In the genomic region with DNA sequence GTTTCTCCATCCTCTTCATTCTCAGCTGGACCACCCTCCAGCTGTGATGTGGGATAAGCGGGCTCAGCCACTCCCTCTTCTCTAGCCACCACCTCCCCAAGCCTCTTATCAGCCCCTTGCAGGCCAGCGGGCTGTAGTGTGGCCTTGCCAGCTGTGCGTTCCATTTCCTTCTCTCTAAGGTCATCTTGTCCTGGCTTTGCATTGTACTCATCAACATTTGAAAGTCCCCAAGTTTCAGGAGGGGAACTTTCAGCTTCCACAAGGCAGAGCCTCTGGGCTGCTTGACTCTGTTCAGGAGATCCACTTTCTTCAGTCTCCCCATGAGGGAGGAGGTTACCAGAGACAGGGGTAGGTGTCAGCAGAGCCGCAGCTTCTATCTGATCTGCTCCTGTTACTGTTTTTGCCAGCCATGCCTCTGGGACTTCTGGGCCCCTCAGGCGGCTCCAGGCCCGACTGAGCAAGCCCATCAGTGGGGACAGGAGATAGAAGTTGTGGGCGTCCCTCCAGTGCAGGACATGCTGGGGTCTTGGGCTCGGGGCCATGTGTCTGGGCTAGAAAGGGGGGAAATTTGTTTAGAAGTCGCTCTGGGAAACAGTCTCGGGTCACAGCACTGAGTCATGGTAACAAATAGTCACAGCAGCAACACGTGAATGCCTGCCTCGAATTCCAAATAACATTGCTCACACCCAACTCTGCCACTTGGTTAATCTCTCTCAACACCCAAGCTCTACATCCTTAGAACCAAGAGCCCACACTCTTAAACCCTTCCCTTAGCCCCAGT, we compare ENCODE assay signal across 7 mouse cellular contexts. TPM values are rescaled to one million over a fixed set of nuclear protein-coding genes. Genes with fewer than 3 reads are reported as not detected.
DNase-seq lines count a peak whose midpoint lies in the region; ATAC-seq and TF ChIP-seq lines count a peak whose summit lies in the region.

No protein-coding gene starts in this region.

- ATAC-seq in embryonic facial prominence, embryonic 14.5 days (ENCODE audit: low read depth) = no peak

- peak overlapping the region; percentile 77 for H3K4me3 ChIP-seq in embryonic facial prominence, embryonic 14.5 days (ENCODE audit: low read depth, low read length)
- H3K4me3 ChIP-seq in myocyte = peak overlapping the region; percentile 100

- H3K27ac ChIP-seq in embryonic facial prominence, embryonic 14.5 days (replicated peaks; ENCODE audit: low read depth, low read length) = peak overlapping the region; percentile 94

- H3K4me1 ChIP-seq in embryonic facial prominence, embryonic 14.5 days (ENCODE audit: control insufficient read depth, insufficient read depth, low read length) = peaks cover 21% of the 10 kb centered on the region

- peak; percentile 49 for TF ChIP-seq POLR2A in myocyte (IDR thresholded peaks at IDR 0.05; ENCODE audit: insufficient read length, low read depth)

- no peaks in the 10 kb centered on the region for H3K27me3 ChIP-seq in embryonic facial prominence, embryonic 14.5 days (replicated peaks; ENCODE audit: control insufficient read depth, insufficient read depth, low read length)
- H3K27me3 ChIP-seq in myocyte (ENCODE audit: control insufficient read depth, insufficient read depth, insufficient read length) = no peaks in the 10 kb centered on the region

- peak; percentile 38 to 43 for DNase-seq in B cell, adult 2 months
- DNase-seq in MN1 (ENCODE audit: low spot score) = peak; percentile 59
- no peak for DNase-seq in embryonic facial prominence, embryonic 14.5 days (ENCODE audit: low spot score)
- peak; percentile 56 for DNase-seq in heart, postnatal 4 days
- DNase-seq in liver = peak; percentile 93
- no peak for DNase-seq in urinary bladder, postnatal 10 days (ENCODE audit: low spot score)

- 25% methylated on average over 9 of the region's 12 CpGs for WGBS in embryonic facial prominence, embryonic 14.5 days

- peak overlapping the region; percentile 69 for H3ac ChIP-seq in myocyte (ENCODE audit: control insufficient read depth, insufficient read length)

- peaks cover 10% of the 10 kb centered on the region; the same call in 1 of the 2 replicates for H3K36me3 ChIP-seq in embryonic facial prominence, embryonic 14.5 days (ENCODE audit: control insufficient read depth, insufficient read depth, low read length)
- H3K36me3 ChIP-seq in myocyte (ENCODE audit: control insufficient read depth, insufficient read depth) = peaks cover 30% of the 10 kb centered on the region

- no peaks in the 10 kb centered on the region for H3K9me3 ChIP-seq in embryonic facial prominence, embryonic 14.5 days (ENCODE audit: control insufficient read depth, low read length)

- peaks cover 28% of the 10 kb centered on the region for H3K79me2 ChIP-seq in myocyte (ENCODE audit: control insufficient read depth, insufficient read depth)

- H3K4me2 ChIP-seq in embryonic facial prominence, embryonic 14.5 days (ENCODE audit: low read depth, low read length) = peak overlapping the region; percentile 94
- peak overlapping the region; percentile 86 for H3K4me2 ChIP-seq in myocyte (ENCODE audit: low read depth)

- peak overlapping the region; percentile 89 for H3K9ac ChIP-seq in embryonic facial prominence, embryonic 14.5 days (ENCODE audit: low read depth, low read length)

TF ChIP-seq in myocyte, 11 proteins besides CTCF, POLR2A, EP300 and RAD21:
- TF ChIP-seq MYOD1 (IDR thresholded peaks at IDR 0.05; ENCODE audit: control insufficient read depth in 1 of 3, insufficient read length in 2 of 3, low read depth in 2 of 3) (peak in 1 of 3 experiments; percentile 8), CEBPB (IDR thresholded peaks at IDR 0.05; ENCODE audit: insufficient read depth, poor library complexity, severe bottlenecking) (no peak), POLR2AphosphoS2 (IDR thresholded peaks at IDR 0.05; ENCODE audit: insufficient read length, low read depth) (peak; percentile 65), MAX (IDR thresholded peaks at IDR 0.05; ENCODE audit: low read depth) (peak; percentile 54), MYOG (IDR thresholded peaks at IDR 0.05; ENCODE audit: control insufficient read depth in 1 of 3, insufficient read depth in 1 of 3, insufficient read length in 2 of 3, low read depth in 2 of 3) (peak in 1 of 3 experiments; percentile 41)
TF ChIP-seq in myocyte: peak in this region for 4.

RNA-seq across cellular contexts. Expression of gene Ppp1r15a, which starts 1.0 kb away (rescaled TPM):
- polyA plus RNA-seq in embryonic facial prominence, embryonic 14.5 days (2014; fragmentation: Nextera tagmentation; extraction: Ambion mirVana) = 20.7 and 21.9 TPM in 2 replicates
- total RNA-seq in heart, postnatal 4 days (2021) = 10 to 100 TPM; 40.7 to 42.1 TPM
- 306 TPM for polyA plus RNA-seq in myocyte (2012; fragmentation: generic; extraction: Trizol)

RNA-seq across cellular contexts. Expression of gene Plekha4, which starts 1.1 kb away (rescaled TPM):
- polyA plus RNA-seq in embryonic facial prominence, embryonic 14.5 days (2014; fragmentation: Nextera tagmentation; extraction: Ambion mirVana) = 6.8 and 7.3 TPM in 2 replicates
- total RNA-seq in heart, postnatal 4 days (2021) = 1 to 10 TPM; 3.6 to 4.0 TPM
- 2.6 TPM for polyA plus RNA-seq in myocyte (2012; fragmentation: generic; extraction: Trizol)

RNA-seq across cellular contexts. Expression of gene Nucb1, which starts 14.8 kb away (rescaled TPM):
- polyA plus RNA-seq in embryonic facial prominence, embryonic 14.5 days (2014; fragmentation: Nextera tagmentation; extraction: Ambion mirVana) = 209 and 236 TPM in 2 replicates
- 100 to 1,000 TPM; 121 to 131 TPM for total RNA-seq in heart, postnatal 4 days (2021)
- 135 TPM for polyA plus RNA-seq in myocyte (2012; fragmentation: generic; extraction: Trizol)

RNA-seq across cellular contexts. Expression of gene Hsd17b14, which starts 29.7 kb away (rescaled TPM):
- 0.77 and 1.0 TPM in 2 replicates for polyA plus RNA-seq in embryonic facial prominence, embryonic 14.5 days (2014; fragmentation: Nextera tagmentation; extraction: Ambion mirVana)
- under 1 TPM in 1 of 2 experiments, not detected in 1; 0.20 TPM for total RNA-seq in heart, postnatal 4 days (2021)
- polyA plus RNA-seq in myocyte (2012; fragmentation: generic; extraction: Trizol) = 1.9 TPM

RNA-seq across cellular contexts. Expression of gene Dhdh, which starts 36.4 kb away (rescaled TPM):
- 2.5 and 3.2 TPM in 2 replicates for polyA plus RNA-seq in embryonic facial prominence, embryonic 14.5 days (2014; fragmentation: Nextera tagmentation; extraction: Ambion mirVana)
- 1 to 10 TPM; 3.5 to 4.7 TPM for total RNA-seq in heart, postnatal 4 days (2021)
- 0.13 TPM for polyA plus RNA-seq in myocyte (2012; fragmentation: generic; extraction: Trizol)

Comparison
In these comparisons a context has a peak if more than half of its experiments do, and no peak if none do; other contexts are left out.
1. DNase-seq: peak in B cell, adult 2 months (2 of 2), MN1 (single experiment), heart, postnatal 4 days (single experiment) and liver (single experiment); none in embryonic facial prominence, embryonic 14.5 days (single experiment) and urinary bladder, postnatal 10 days (single experiment).
2. RNA of gene Ppp1r15a, which starts 1.0 kb away (polyA plus RNA-seq): 306 TPM in myocyte (single experiment); 20.7 to 21.9 TPM in embryonic facial prominence, embryonic 14.5 days; every median in the first group is over 10 times any median in the second.